Mouse (Mus musculus) ovary, postnatal 10 days (tissue): Measurements from ENCODE around the gene Cd81.

ENCODE experiments used
- DNase-seq: peaks from one replicate; pipeline ENCODE4 v3.0.0; 2022; ENCODE audit warnings: low spot score

Gene Cd81

GRCm38 (mm10) chr7:143049841-143050816 lies 2.4 kb upstream of the Cd81 start:
- no peak for DNase-seq

DNA sequence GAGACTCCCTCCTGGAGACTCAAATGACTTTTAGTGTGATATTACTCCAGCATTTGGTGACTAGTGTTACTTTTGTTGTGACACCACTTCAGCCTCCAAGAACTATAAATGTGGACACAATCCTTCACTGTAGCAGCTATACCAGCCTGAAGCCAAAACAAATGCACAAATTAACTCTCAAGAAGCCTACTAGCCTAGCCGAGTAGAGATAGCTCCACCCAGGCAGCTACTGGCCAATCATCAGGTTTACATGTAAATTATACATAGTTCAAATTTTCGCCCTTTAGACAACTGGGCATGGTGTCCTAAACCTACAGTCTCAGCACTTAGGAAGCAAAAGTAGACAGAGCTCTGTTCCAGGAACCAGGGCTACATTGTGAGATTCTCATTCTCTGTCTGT lies 1.2 kb upstream of the Cd81 start:
- DNase-seq, result no peak

GRCm38 (mm10) chr7:143053008-143053899 lies 715 bp downstream of the Cd81 start:
- peak; percentile 63 for DNase-seq

- DNase-seq, result no peak
Observed at GRCm38 (mm10) chr7:143053961-143054611, 1.5 kb downstream of the Cd81 start.

GRCm38 (mm10) chr7:143054612-143054965 lies 2.0 kb downstream of the Cd81 start:
- DNase-seq, result no peak

DNA sequence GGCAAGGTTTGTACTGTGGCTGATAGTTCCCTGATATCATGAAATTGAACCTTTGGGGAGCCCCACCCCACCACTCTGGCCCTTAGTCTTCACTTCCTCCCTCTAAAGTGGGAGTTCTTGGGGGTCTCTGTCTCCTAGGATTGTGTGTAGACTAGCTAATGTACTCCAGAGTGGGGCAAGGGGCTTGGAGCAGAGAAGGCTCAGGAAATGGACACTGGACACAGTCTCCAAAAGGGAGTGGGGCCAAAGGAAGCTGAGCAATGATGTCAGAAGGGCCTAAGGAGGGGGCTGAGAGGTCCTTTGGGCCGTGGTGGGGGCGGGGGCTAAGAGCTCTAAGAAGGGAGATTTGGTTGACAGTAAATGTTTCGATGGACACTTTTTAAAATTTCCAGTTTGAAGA lies 2.5 kb downstream of the Cd81 start:
- no peak for DNase-seq

DNA sequence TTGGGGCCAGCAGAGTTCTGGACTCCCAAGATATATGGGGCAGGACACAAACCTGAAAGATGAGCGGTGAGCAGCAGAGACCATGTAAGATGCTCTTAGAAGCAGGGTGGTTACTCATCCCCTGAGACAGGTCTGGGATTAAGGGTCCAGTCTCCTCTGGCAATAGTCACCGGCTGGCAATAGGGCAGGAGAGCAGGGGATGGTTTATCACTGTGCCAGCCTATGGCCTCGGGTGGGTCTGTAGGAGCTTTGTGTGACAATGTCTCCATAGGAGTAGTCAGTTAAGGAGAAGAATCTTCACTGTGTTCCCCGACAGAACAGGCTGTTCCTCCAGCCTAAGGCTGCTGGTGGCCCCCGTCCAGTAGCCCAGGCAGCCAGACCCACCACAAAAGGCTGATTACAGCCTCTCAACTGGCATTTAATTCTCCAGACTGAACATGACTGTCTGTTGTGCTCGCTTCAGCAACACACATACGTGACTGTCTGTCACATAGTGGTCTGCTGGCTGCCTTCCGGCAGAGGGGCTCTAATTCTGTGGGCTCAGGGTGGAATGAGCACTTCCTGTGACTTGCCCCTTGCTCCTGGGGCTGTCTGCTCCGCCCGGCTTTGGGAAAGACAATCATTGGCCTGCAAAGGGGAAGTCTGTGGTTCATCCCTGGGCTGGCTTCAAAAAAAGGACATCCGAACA lies 3.1 kb downstream of the Cd81 start:
- no peak for DNase-seq

- no peak for DNase-seq
Observed at GRCm38 (mm10) chr7:143057023-143057422, 4.5 kb downstream of the Cd81 start.

GRCm38 (mm10) chr7:143057667-143058220 lies 5.2 kb downstream of the Cd81 start:
- no peak for DNase-seq

DNA sequence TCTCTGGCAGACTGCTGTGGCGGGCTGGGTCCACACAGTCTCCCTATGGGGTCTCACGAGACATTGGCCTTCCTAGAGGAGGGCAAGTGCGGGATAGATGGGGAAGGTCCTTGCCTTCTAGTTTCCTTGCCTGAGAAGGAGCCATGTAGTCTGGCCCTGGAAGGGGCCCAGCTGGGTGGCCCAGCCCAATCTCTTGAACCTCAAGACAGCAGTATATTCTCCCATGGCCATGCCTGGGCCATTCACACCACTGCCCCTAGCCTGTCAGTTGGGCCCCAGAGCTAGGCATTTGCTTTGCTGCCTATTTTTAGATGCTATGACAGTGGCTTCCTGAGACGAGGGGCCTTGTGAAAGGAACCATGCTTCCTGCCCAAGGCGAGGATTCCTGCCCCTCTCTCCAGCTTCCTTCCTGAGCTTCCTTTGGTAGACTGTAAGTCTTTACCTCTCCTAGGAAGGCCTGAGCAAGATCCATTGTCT lies 5.7 kb downstream of the Cd81 start:
- DNase-seq, result no peak

DNA sequence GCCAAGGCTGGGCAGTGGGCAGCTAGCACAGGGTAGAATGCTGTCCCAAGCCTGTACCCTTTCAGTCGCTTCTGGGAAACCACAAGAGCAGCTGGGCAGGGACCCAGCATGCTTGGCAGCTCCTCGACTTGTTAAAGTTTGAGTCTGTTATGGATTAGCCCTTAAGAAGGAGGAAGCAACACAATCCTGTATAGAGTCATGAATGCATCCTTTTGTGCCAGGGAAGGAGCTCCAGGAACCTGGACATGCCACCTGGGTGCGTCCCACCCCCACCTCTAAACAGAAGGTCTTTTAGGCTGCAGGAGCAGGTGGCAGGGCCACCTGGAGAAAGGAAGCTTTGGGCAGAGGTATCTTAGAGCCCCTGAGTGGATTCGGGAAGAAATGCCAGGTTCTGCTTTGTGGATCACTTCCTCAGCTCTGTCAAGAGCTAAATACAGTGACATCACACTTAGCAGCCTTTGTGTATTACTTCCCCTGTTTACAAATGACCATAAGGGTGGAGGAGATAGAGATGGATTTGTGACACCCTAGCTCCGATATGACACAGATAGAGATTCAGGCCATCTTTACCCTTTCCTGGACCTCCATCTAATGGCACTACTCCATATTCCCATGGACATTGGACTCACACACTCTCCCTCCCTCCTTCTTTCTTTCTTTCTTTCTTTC lies 6.8 kb downstream of the Cd81 start:
- no peak for DNase-seq

- DNase-seq, result no peak
Observed at GRCm38 (mm10) chr7:143062704-143063103, 10.2 kb downstream of the Cd81 start.

- no peak for DNase-seq
Observed at GRCm38 (mm10) chr7:143064226-143064625, 11.7 kb downstream of the Cd81 start.

DNA sequence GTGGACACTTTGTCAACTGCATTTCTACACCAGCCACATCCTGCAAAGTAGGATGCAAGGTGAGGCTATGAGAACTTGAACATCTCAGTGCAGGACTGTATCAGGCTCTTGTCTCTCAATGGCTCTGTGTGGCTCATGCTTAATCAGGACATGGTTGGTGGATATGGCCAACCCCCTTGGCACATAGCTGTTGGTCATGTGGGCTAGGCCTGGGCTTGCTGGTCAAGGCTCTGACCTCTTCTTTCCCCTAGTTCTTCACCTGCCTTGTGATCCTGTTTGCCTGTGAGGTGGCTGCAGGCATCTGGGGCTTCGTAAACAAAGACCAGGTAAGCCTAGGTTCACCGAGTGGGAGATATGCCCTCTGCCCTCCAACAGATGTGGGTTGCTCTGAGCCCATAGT lies 13.2 kb downstream of the Cd81 start:
- DNase-seq, result no peak

DNA sequence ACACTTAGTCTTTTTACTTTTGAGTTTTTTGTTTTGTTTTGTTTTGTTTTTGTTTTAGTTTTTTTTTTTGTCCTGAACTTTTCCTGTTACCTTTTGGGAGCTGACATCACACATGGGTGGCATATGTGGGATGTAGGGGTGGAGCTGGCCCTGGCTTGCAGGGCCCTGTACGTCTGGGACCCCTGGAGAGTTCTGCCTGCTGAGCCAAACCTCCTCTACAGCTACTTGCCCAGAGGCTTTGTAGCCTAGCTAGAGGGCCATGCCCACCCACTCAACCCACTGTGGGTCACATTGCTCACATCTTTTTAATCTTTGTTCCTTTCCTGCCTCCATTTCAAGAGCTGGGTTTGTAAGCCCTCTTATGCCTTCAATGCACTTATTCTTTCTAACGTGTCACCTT lies 14.9 kb downstream of the Cd81 start:
- DNase-seq, result no peak

DNA sequence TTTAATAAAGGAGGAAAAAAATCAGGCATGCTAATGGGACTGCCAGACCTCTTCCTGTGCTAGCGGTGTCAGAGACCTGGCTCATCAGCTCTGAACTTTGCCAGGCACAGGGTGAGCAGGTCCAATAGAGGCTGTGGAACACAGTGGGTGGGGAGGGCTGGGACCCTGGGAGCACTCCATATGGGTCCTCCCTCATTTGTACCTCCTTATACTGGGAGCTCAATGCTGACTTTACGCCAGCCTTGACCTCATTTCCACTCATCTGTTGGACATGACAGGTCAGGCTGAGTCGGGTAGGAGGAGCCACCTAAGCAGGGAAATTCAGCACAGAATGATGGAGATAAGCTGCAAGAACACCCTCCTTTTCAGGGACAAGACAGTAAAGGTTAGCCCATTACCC lies 15.4 kb downstream of the Cd81 start:
- DNase-seq, result no peak

- no peak for DNase-seq
Observed at GRCm38 (mm10) chr7:143068316-143068881, 15.9 kb downstream of the Cd81 start.

GRCm38 (mm10) chr7:143068882-143069591 lies 16.5 kb downstream of the Cd81 start, which contains the start of gene Tssc4:
TSS of gene Tssc4 (plus strand) at chr7:143069249.
- peak; percentile 83 for DNase-seq

GRCm38 (mm10) chr7:143069751-143070400 lies 17.3 kb downstream of the Cd81 start:
- no peak for DNase-seq
